Mouse (Mus musculus): ENCODE data around the gene Gpr87.

DNA sequence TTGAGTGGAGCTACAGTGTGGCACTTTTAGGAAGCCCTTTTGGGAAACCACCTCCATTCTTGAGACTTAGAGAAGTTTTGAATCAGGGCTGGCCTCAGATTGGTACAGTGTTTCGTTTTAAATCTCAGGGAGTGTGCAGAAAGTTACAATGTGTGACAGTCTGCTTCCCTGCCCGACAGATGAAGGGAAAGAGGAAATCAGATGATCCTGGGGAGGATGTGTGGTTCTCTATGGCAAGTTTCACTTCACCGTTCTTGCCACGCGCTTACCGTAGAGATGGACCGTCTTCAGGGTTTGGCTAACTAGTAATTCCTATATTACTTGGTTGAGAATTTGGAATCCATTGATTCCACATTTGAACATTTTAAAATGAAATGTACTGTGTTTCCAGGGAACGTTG is 16.9 kb upstream of the Gpr87 start:
- TF ChIP-seq GATA1 (IDR thresholded peaks at IDR 0.05; ENCODE audit: low read length) (no peak), TAL1 (IDR thresholded peaks at IDR 0.05; ENCODE audit: low read length) (no peak)

Data from erythroblast, embryonic 14.5 days (primary cell).